Mouse (Mus musculus): ENCODE data around the gene Nmt2. TPM values are rescaled to one million over a fixed set of nuclear protein-coding genes. Genes with fewer than 3 reads are reported as not detected.

Gene Nmt2
- total RNA-seq, 2 experiments from 2014 or later, result 11.7 to 12.7 TPM

GRCm38 (mm10) chr2:3326547-3326946, 42.5 kb downstream of the Nmt2 start:
- DNase-seq (ENCODE audit: low spot score), result no peak

- peak; percentile 61 for DNase-seq (ENCODE audit: low spot score)
These were observed 43.3 kb downstream of the Nmt2 start for GRCm38 (mm10) chr2:3327351-3327750.

GRCm38 (mm10) chr2:3331071-3331703, 47.2 kb downstream of the Nmt2 start:
- no peak for DNase-seq (ENCODE audit: low spot score)

GRCm38 (mm10) chr2:3332056-3332455, 48.0 kb downstream of the Nmt2 start:
- no peak for DNase-seq (ENCODE audit: low spot score)

GRCm38 (mm10) chr2:3332484-3333242, 48.7 kb downstream of the Nmt2 start, which contains the start of gene Rpp38:
Gene Rpp38, minus strand, starts transcription at chr2:3332643.
- peak; percentile 98 for DNase-seq (ENCODE audit: low spot score)

- no peak for DNase-seq (ENCODE audit: low spot score)
These were observed 49.7 kb downstream of the Nmt2 start for GRCm38 (mm10) chr2:3333761-3334160.

GRCm38 (mm10) chr2:3335611-3336301, 51.7 kb downstream of the Nmt2 start, which contains the start of gene Acbd7:
Gene Acbd7, plus strand, starts transcription at chr2:3336168.
- peak; percentile 21 for DNase-seq (ENCODE audit: low spot score)

GRCm38 (mm10) chr2:3348422-3348821, 64.4 kb downstream of the Nmt2 start:
- no peak for DNase-seq (ENCODE audit: low spot score)

- no peak for DNase-seq (ENCODE audit: low spot score)
These were observed 64.9 kb downstream of the Nmt2 start for GRCm38 (mm10) chr2:3348919-3349318.

- no peak for DNase-seq (ENCODE audit: low spot score)
These were observed 69.1 kb downstream of the Nmt2 start for GRCm38 (mm10) chr2:3353160-3353559.

GRCm38 (mm10) chr2:3355793-3356192, 71.8 kb downstream of the Nmt2 start:
- DNase-seq (ENCODE audit: low spot score), result no peak

GRCm38 (mm10) chr2:3356311-3356710, 72.3 kb downstream of the Nmt2 start:
- DNase-seq (ENCODE audit: low spot score), result no peak

GRCm38 (mm10) chr2:3357887-3358286, 73.9 kb downstream of the Nmt2 start:
- DNase-seq (ENCODE audit: low spot score), result no peak

- no peak for DNase-seq (ENCODE audit: low spot score)
These were observed 77.1 kb downstream of the Nmt2 start for GRCm38 (mm10) chr2:3361067-3361466.

- DNase-seq (ENCODE audit: low spot score), result no peak
These were observed 81.1 kb downstream of the Nmt2 start for GRCm38 (mm10) chr2:3365127-3365526.

Other genes starting within 250 kb of the Nmt2 start
- gene Fam171a1, start 170.0 kb upstream of the Nmt2 start, total RNA-seq (2021), result 1 to 10 TPM; 2.5 to 3.1 TPM
- gene Rpp38, start 48.4 kb downstream of the Nmt2 start, total RNA-seq (2021), result 1 to 10 TPM; 5.3 to 6.1 TPM
- gene Acbd7, start 52.0 kb downstream of the Nmt2 start, total RNA-seq (2021), result 1 to 10 TPM in 1 of 2 experiments, under 1 TPM in 1; 0.47 to 1.1 TPM
- gene Olah, start 113.0 kb downstream of the Nmt2 start, total RNA-seq (2021), result not detected
- gene Meig1, start 138.4 kb downstream of the Nmt2 start, total RNA-seq (2021), result not detected
- gene Dclre1c, start 139.9 kb downstream of the Nmt2 start, total RNA-seq (2021), result 1 to 10 TPM; 2.5 to 2.6 TPM
- gene Suv39h2, start 190.8 kb downstream of the Nmt2 start, total RNA-seq (2021), result under 1 TPM; 0.90 to 0.91 TPM
- gene Gm45902, start 228.6 kb downstream of the Nmt2 start, total RNA-seq (2021), result under 1 TPM; 0.43 to 0.57 TPM
- gene Hspa14, start 228.6 kb downstream of the Nmt2 start, total RNA-seq (2021), result 10 to 100 TPM in 1 of 2 experiments, 1 to 10 TPM in 1; 9.9 to 10.6 TPM
- 10 to 100 TPM; 43.6 to 50.0 TPM for gene Cdnf, start 228.8 kb downstream of the Nmt2 start, total RNA-seq (2021)

Data from gastrocnemius, adult 18-20 months (tissue).